Mouse (Mus musculus) adipose tissue, adult 10 weeks (tissue): Measurements from ENCODE around the gene Lrmp. TPM values are rescaled to one million over a fixed set of nuclear protein-coding genes. Genes with fewer than 3 reads are reported as not detected.

Source experiments
- polyA plus RNA-seq: library from polyadenylated mRNA; stranded (reverse); fragments of 350-450 nt; fragmentation: Illumina TruSeq; extraction: RNeasy Lipid Tissue Mini Kit (QIAGEN cat#74804); gene quantifications from one replicate; pipeline ENCODE4 v1.2.3, GENCODE M21; 2014; ENCODE audit warnings: low read depth, low replicate concordance

Gene Lrmp
- polyA plus RNA-seq: 6.9 TPM

GRCm38 (mm10) chr6:145115476-145116097 lies at the start of gene Lrmp:
Gene Lrmp (plus strand): TSS chr6:145115653.

DNA sequence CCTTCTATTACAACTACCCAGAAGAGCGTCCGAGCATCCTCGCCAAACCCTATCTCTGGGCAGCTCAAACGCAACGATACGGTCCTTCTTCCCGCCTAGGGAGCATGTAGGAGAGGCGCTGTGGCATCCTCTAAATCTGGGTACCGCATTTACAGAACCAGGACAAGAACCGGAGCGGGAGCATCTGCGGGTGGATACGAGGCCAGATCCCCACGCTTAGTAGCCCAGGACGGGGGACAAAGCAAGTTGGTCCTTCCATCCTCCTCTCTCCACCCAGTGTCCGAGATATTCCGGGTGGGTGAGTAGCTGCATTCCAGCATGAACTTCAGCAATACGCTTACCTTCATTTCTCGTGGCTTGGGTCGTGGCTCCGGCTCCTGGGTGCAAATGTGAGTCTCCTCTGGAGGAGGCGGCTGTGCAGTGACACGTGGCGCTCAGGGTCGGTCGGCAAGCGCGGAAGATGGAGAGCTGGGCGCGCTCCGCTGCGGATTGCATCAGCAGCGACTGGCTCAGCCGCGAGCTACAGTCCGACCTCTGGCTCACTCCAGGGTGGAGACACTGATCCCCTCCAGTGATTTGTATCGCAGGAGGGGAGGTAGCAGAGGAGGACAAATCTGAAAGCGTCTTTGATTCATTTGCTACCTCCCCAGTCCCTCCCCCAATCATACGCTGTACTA lies 39.8 kb upstream of the Lrmp start, which contains the start of gene Bcat1:
TSS of gene Bcat1 (minus strand) at position 637 of the 677 bp plus-strand sequence.

DNA sequence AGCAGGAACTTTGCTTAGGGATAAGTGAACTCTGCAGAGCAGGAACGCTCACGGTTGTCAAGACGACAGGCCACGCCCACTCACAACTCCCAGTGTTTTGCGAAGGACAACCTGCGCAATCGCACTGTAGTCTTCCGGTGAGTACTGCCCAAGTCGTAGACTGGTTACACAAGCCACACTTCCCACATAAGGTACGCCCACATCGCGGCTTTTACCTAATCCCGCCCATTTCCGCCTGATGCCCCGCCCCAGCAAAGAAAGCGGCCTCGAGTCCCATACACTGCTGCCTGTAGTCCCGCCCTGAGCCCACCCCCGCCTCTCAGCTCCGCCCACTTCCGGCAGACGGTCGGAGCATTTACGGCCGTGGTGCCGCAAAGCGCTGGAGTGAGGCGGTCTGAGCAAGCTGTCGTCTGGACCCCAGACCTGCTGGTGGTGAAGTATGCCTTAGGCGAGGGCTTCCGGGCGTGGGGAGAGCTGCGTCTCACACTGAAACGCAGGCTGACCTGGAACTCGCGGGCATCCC lies 95.4 kb downstream of the Lrmp start, which contains the start of the genes Casc1 and Etfrf1:
TSS of gene Casc1 (minus strand) at position 190 of the 523 bp plus-strand sequence.
TSS of gene Etfrf1 (plus strand) at position 319 of the 523 bp plus-strand sequence.

Other genes with a start within 250 kb of the Lrmp start
- 5.4 TPM for gene Bcat1, start 39.5 kb upstream of the Lrmp start, polyA plus RNA-seq
- 4.6 TPM for gene Casc1, start 95.4 kb downstream of the Lrmp start, polyA plus RNA-seq
- 58.8 TPM for gene Etfrf1, start 95.5 kb downstream of the Lrmp start, polyA plus RNA-seq
- 29.9 TPM for gene Kras, start 134.6 kb downstream of the Lrmp start, polyA plus RNA-seq